Mouse (Mus musculus): Measurements from ENCODE around the gene Cpn2. TPM values are rescaled to one million over a fixed set of nuclear protein-coding genes. Genes with fewer than 3 reads are reported as not detected.

The Cpn2 gene
- polyA plus RNA-seq, 1 experiment = not detected

DNA sequence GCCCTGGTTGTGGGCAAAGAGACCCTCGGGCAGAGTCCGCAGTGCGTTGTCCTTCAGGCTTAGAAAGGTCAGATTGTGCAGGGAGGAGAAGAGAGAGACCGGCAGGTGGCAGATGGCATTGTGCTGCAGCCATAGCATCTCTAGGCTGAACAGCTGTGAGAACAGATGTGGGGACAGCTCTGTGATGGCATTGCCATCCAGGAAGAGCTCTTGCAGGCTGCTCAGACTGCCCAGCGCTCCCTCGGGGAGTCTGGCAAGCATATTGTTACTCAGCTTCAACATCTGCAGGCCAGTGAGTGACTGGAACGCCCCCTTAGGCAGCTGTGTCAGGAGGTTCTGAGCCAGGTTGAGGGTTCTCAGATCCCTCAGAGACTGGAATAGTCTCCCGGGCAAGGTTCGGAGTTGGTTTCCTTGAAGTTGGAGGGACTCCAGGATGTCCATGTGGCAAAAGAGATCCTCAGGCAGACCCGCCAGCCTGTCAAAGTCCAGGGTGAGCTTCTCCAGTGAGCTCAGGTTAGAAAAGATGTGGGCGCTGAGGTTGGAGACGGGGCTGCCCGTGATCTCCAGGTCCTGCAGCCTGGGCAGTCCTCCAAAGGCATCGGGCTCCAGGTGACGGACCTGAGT, 7.2 kb downstream of the Cpn2 start:
- Histone ChIP-seq H3K4me1 (ENCODE audit: control insufficient read depth, insufficient read depth, insufficient read length) (no peaks in the 10 kb centered on the region), H3K27me3 (ENCODE audit: control insufficient read depth, insufficient read depth, low read length) (no peaks in the 10 kb centered on the region), H3K36me3 (ENCODE audit: control insufficient read depth, insufficient read depth, low read length) (no peaks in the 10 kb centered on the region), H3K27ac (ENCODE audit: insufficient read depth, low read length) (no peak overlapping the region), H3K4me3 (ENCODE audit: extremely low read depth, insufficient read depth, insufficient read length) (no peak overlapping the region)
- DNase-seq (ENCODE audit: low read depth in 1 of 2, low spot score in 2 of 2) = no peak
- no peak for TF ChIP-seq POLR2A (IDR thresholded peaks at IDR 0.05; ENCODE audit: low read depth, low read length)
- TF ChIP-seq CTCF (IDR thresholded peaks at IDR 0.05; ENCODE audit: extremely low read depth, insufficient read depth, insufficient read length, insufficient replicate concordance) = no peak
- 86% methylated on average over 15 of the region's 15 CpGs for WGBS

DNA sequence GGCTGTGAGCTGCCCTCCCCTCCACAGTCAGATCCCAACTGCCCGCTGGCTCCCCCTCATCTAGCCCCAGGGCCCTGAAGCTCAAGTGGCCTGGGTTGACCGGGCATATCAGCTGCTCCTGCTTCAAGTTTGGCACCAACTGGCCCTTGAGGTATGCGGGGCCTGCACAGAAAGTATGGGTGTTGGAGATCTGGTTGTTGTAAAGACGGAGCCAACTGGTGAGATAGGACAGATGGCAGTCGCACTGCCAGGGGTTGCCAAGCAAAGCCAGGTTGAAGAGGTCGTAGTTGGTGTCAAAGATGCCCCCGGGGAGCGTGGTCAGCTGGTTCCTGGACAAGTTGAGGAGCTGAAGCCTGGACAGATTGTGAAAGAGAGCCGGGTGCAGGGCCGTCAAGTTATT, 7.9 kb downstream of the Cpn2 start:
- no peaks in the 10 kb centered on the region for H3K4me1 ChIP-seq (ENCODE audit: control insufficient read depth, insufficient read depth, insufficient read length)
- 84% methylated on average over 10 of the region's 10 CpGs for WGBS
- H3K27me3 ChIP-seq (ENCODE audit: control insufficient read depth, insufficient read depth, low read length) = no peaks in the 10 kb centered on the region
- H3K4me3 ChIP-seq (ENCODE audit: extremely low read depth, insufficient read depth, insufficient read length) = no peak overlapping the region
- H3K27ac ChIP-seq (ENCODE audit: insufficient read depth, low read length) = no peak overlapping the region
- TF ChIP-seq CTCF (IDR thresholded peaks at IDR 0.05; ENCODE audit: extremely low read depth, insufficient read depth, insufficient read length, insufficient replicate concordance) (no peak), POLR2A (IDR thresholded peaks at IDR 0.05; ENCODE audit: low read depth, low read length) (no peak)
- no peak for DNase-seq (ENCODE audit: low read depth in 1 of 2, low spot score in 2 of 2)
- H3K36me3 ChIP-seq (ENCODE audit: control insufficient read depth, insufficient read depth, low read length) = no peaks in the 10 kb centered on the region

DNA sequence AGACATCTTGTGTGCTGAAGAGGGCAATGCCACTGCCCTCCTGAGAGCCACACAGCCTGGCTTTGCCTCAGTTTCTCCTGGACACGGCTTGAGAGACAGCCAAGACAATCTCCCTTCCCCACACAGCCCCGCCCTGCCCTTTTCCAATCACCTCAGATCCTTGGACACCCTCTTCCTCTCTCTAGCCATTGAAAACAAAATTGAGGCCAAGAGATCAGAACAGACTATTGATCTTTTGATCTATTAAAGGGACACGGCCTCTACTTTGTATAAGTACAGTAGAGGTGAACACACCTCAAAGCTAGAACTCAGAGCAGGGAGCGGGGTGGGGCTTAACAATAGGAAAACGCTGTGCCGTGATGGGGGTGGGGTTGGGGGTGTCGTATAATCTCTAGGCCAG, 8.9 kb downstream of the Cpn2 start:
- H3K36me3 ChIP-seq (ENCODE audit: control insufficient read depth, insufficient read depth, low read length) = no peaks in the 10 kb centered on the region
- no peak for DNase-seq (ENCODE audit: low read depth in 1 of 2, low spot score in 2 of 2)
- H3K4me1 ChIP-seq (ENCODE audit: control insufficient read depth, insufficient read depth, insufficient read length) = no peaks in the 10 kb centered on the region
- no peak for TF ChIP-seq POLR2A (IDR thresholded peaks at IDR 0.05; ENCODE audit: low read depth, low read length)
- no peak for TF ChIP-seq CTCF (IDR thresholded peaks at IDR 0.05; ENCODE audit: extremely low read depth, insufficient read depth, insufficient read length, insufficient replicate concordance)
- H3K4me3 ChIP-seq (ENCODE audit: extremely low read depth, insufficient read depth, insufficient read length) = no peak overlapping the region
- 89% methylated on average over 7 of the region's 7 CpGs for WGBS
- no peak overlapping the region for H3K27ac ChIP-seq (ENCODE audit: insufficient read depth, low read length)
- no peaks in the 10 kb centered on the region for H3K27me3 ChIP-seq (ENCODE audit: control insufficient read depth, insufficient read depth, low read length)

DNA sequence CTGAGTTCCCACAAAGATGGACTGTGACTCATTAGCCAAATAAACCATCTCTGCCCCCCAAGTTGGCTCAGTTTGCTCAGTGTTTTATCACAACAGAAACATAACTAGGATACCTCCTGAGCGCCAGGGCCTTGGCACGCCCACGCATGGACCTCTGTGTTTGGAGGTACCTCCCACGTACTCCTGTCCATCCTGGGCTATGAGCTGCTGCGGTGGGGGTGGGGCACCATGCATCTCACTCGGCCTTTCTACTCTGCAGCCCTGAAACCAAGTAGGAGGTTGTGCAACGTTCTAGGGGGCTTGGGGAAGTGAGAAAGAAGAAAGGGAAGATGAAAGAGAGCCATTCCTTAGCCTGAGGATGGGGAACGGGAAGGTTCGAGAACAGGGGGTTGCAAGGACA, 9.6 kb downstream of the Cpn2 start:
- Histone ChIP-seq H3K27me3 (ENCODE audit: control insufficient read depth, insufficient read depth, low read length) (no peaks in the 10 kb centered on the region), H3K4me3 (ENCODE audit: extremely low read depth, insufficient read depth, insufficient read length) (no peak overlapping the region), H3K36me3 (ENCODE audit: control insufficient read depth, insufficient read depth, low read length) (no peaks in the 10 kb centered on the region), H3K27ac (ENCODE audit: insufficient read depth, low read length) (no peak overlapping the region), H3K4me1 (ENCODE audit: control insufficient read depth, insufficient read depth, insufficient read length) (no peaks in the 10 kb centered on the region)
- WGBS = 66% methylated on average over 9 of the region's 9 CpGs
- DNase-seq (ENCODE audit: low read depth in 1 of 2, low spot score in 2 of 2) = no peak
- TF ChIP-seq POLR2A (IDR thresholded peaks at IDR 0.05; ENCODE audit: low read depth, low read length) = no peak
- no peak for TF ChIP-seq CTCF (IDR thresholded peaks at IDR 0.05; ENCODE audit: extremely low read depth, insufficient read depth, insufficient read length, insufficient replicate concordance)

DNA sequence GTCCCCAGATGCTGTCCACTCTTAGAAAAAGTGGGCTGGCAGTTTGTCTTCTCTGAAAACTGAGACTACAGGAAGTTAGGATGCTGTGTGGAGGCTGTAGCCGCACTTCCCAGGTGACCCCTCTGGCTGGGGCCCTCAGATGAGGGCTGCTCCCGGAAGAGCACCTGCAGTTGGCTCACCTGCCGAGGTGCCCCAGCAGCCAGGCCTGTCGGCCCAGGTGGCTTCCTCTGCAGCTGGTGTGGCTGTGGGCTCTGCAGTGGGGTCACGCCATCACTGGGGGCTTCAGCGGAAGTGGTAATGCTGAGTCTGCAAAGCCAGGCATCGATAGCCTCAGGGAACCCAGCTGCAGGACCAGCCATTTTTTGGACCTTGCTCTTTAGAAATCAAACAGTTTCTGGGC, 12.2 kb downstream of the Cpn2 start:
- WGBS = 58% methylated on average over 7 of the region's 7 CpGs
- no peaks in the 10 kb centered on the region for H3K4me1 ChIP-seq (ENCODE audit: control insufficient read depth, insufficient read depth, insufficient read length)
- H3K27ac ChIP-seq (ENCODE audit: insufficient read depth, low read length) = no peak overlapping the region
- H3K4me3 ChIP-seq (ENCODE audit: extremely low read depth, insufficient read depth, insufficient read length) = no peak overlapping the region
- H3K36me3 ChIP-seq (ENCODE audit: control insufficient read depth, insufficient read depth, low read length) = no peaks in the 10 kb centered on the region
- DNase-seq (ENCODE audit: low read depth in 1 of 2, low spot score in 2 of 2) = no peak
- TF ChIP-seq POLR2A (IDR thresholded peaks at IDR 0.05; ENCODE audit: low read depth, low read length) (no peak), CTCF (IDR thresholded peaks at IDR 0.05; ENCODE audit: extremely low read depth, insufficient read depth, insufficient read length, insufficient replicate concordance) (no peak)
- no peaks in the 10 kb centered on the region for H3K27me3 ChIP-seq (ENCODE audit: control insufficient read depth, insufficient read depth, low read length)

DNA sequence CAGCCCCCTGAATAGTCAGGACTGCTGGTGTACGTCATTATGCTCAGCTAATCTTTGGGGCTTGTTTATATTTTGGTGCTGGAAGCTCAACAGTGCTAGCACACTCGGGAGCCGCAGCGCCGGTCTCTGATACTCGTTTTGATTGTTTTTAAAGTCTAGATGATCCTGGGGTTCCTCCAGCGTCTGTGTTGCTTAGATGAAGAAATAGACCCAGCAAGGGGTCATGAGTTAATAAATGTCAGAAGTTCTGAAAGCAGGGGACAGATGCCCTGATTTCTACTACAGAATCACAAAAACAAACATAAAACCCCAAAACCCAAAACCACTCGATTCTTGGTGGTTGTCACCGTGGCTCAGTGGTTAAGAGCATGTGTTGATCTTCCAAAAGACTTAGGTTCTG, 13.4 kb downstream of the Cpn2 start:
- no peak for DNase-seq (ENCODE audit: low read depth in 1 of 2, low spot score in 2 of 2)
- no peaks in the 10 kb centered on the region for H3K27me3 ChIP-seq (ENCODE audit: control insufficient read depth, insufficient read depth, low read length)
- H3K4me3 ChIP-seq (ENCODE audit: extremely low read depth, insufficient read depth, insufficient read length) = no peak overlapping the region
- H3K27ac ChIP-seq (ENCODE audit: insufficient read depth, low read length) = no peak overlapping the region
- no peaks in the 10 kb centered on the region for H3K4me1 ChIP-seq (ENCODE audit: control insufficient read depth, insufficient read depth, insufficient read length)
- TF ChIP-seq CTCF (IDR thresholded peaks at IDR 0.05; ENCODE audit: extremely low read depth, insufficient read depth, insufficient read length, insufficient replicate concordance) (no peak), POLR2A (IDR thresholded peaks at IDR 0.05; ENCODE audit: low read depth, low read length) (no peak)
- no peaks in the 10 kb centered on the region for H3K36me3 ChIP-seq (ENCODE audit: control insufficient read depth, insufficient read depth, low read length)
- WGBS = 85% methylated on average over 9 of the region's 9 CpGs

DNA sequence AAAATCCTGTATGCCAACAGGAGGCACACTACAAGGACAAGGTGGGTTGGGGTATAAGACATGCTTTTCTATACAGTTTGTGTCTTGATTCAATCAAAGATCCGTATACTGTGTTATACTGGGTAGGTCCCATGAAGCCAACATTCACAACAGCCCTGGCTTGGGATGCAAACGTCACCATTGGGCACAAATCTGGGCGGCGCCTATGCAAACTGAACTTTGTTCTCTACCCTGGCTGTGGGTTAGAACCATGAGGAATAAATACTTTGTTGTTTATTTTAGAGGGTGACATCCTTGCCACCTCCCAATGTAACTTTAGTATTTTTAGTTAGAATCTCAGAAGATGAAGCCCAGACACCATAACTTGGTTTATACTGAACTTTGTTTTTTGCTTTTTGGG, 13.9 kb downstream of the Cpn2 start:
- H3K4me3 ChIP-seq (ENCODE audit: extremely low read depth, insufficient read depth, insufficient read length) = no peak overlapping the region
- H3K4me1 ChIP-seq (ENCODE audit: control insufficient read depth, insufficient read depth, insufficient read length) = no peaks in the 10 kb centered on the region
- DNase-seq (ENCODE audit: low read depth in 1 of 2, low spot score in 2 of 2) = no peak
- H3K27ac ChIP-seq (ENCODE audit: insufficient read depth, low read length) = no peak overlapping the region
- WGBS = 92% methylated on average over 4 of the region's 4 CpGs
- H3K27me3 ChIP-seq (ENCODE audit: control insufficient read depth, insufficient read depth, low read length) = no peaks in the 10 kb centered on the region
- TF ChIP-seq POLR2A (IDR thresholded peaks at IDR 0.05; ENCODE audit: low read depth, low read length) (no peak), CTCF (IDR thresholded peaks at IDR 0.05; ENCODE audit: extremely low read depth, insufficient read depth, insufficient read length, insufficient replicate concordance) (no peak)
- H3K36me3 ChIP-seq (ENCODE audit: control insufficient read depth, insufficient read depth, low read length) = no peaks in the 10 kb centered on the region
